Mouse (Mus musculus) adrenal gland, postnatal 36 days (tissue): ENCODE results near the gene Ctnnbip1. TPM values are rescaled to one million over a fixed set of nuclear protein-coding genes. Genes with fewer than 3 reads are reported as not detected.

ENCODE experiments used
- DNase-seq, 2 experiments: peaks; one replicate each; pipeline ENCODE4 v3.0.0; 2021; ENCODE audit warnings: mixed read lengths in 1 of 2
- long read RNA-seq, 2 experiments: library from polyadenylated mRNA; stranded (forward); transcript quantifications; one replicate each; pipeline ENCODE4 v2.0.0; 2021; ENCODE audit warnings: borderline sequencing depth in 2 of 2
- total RNA-seq, 2 experiments: library from RNA; stranded (reverse); gene quantifications; 2 replicates each; pipeline ENCODE4 v1.2.3; 2021

Gene Ctnnbip1
- total RNA-seq: 10 to 100 TPM; 21.0 to 39.0 TPM
- long read RNA-seq, experiment 1, transcript Ctnnbip1-201 (5 exons, 2,674 nt): major isoform, 49 of 55 reads
- long read RNA-seq, experiment 1, partial matches to known transcripts: 0 of 55 reads
- long read RNA-seq, experiment 1, other reads (novel, unspliced or antisense): 6 of 55 reads
- long read RNA-seq, experiment 2, transcript Ctnnbip1-201 (5 exons, 2,674 nt): major isoform, 12 of 13 reads
- long read RNA-seq, experiment 2, partial matches to known transcripts: 0 of 13 reads
- long read RNA-seq, experiment 2, other reads (novel, unspliced or antisense): 1 of 13 reads

- peak; percentile 98 to 99 for DNase-seq
Observed at GRCm38 (mm10) chr4:149517868-149518340, at the start of gene Ctnnbip1. Ctnnbip1 (plus strand) TSS chr4:149518236.

DNA sequence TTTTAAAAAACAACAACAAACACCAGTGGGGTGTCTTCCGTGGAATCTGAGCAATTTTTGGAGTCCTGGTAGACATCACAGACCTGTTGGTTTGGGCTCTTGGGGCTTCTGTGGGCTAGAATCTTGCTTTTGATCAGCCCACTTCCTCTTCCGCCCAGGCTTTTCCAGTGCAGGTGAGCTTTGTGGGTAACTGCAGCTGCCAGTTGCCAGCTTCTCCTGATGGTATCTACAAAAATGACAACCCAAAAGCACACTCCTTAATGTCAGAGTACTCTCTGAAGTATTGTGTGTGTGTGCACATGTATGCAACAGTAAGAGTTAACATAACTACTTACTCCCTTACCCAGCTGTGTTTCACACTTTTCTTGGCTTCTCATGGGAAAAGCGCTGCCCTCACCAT, 48.5 kb upstream of the Ctnnbip1 start:
- DNase-seq: no peak

- no peak for DNase-seq
Observed at GRCm38 (mm10) chr4:149475096-149475495, 42.9 kb upstream of the Ctnnbip1 start.

DNA sequence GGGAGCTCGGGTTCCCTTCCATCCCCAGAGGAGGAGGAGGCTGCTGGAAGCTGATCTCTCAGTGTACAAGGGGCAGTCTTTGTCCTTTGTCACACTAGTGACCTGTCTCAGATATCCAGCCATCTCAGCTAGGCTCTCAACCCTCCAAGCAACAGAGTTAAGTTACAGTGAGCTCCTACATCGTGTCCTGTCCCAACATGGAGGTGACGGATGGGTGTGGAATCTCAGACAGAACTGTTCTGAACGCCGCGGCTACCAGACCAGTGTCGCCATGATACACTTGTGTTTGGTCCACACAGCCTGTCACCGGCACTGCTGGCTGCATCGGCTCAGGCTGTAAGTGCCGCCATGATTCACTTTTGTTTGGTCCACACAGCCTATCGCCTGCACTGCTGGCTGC, 41.0 kb upstream of the Ctnnbip1 start, which contains the start of gene Tmem274:
Gene Tmem274 (plus strand): TSS at position 301 of the 400 bp plus-strand sequence.
- no peak for DNase-seq

DNA sequence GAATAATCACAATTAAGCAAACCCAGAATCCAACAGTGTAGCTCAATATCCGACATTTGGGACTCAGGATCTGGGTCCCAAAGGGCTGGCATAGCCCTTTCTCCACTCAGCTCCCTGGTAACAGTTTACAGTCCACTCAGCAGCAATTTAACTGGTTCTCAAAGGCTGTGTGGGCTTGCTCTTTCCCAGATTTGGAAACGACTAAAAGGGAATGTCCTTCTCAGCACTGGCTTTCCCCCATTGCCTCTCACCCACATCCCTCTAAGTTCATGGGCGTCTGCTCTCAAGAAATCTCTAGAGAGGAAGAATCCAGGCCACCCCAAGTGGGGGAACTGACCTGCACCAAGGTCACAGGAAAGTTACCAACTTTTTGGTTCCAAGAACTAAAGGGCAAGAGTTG, 33.5 kb upstream of the Ctnnbip1 start:
- DNase-seq: peak; percentile 22 to 53

- peak; percentile 96 for DNase-seq
Observed at GRCm38 (mm10) chr4:149485053-149485824, 32.8 kb upstream of the Ctnnbip1 start, which contains the start of the genes Nmnat1 and Lzic. Nmnat1 (minus strand) TSS chr4:149485202. Lzic (plus strand) TSS chr4:149485229.

DNA sequence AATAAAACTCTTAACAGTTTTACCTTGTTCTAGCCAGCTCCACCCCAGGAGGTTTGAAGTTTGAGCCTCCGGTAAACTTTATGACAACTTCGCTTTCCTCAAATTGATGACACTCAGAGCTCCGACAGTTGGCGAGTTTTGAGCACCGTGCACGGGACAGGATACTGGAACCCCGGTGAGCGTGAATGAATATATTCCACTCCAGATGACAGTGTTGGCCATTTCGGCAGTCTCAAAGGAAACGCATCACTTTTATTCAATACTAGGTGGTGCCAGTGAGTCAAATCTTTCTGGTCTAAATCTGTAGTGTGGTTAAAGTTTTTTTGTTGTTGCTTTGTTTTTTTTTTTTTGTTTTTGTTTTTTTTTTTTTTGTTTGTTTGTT, 32.2 kb upstream of the Ctnnbip1 start:
- peak in 1 of 2 experiments; percentile 28 for DNase-seq

DNA sequence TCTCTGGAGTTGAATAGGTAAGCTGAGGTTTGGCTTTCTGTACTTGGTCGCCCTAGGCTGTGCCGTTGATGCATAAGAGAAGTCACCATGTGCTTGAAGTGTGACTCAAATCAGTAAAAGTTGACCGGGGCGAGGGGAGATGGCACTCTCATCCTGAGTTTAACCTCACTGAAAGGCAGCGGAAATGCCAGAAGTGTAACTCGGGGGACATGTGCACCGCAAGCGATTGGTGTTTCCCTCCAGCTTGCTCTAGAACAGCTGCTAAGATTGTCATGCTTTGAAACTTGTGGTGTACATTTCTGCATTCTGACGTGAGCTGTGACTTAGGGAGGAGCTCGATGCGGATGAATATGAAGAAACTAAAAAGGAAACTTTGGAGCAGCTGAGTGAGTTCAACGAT, 30.3 kb upstream of the Ctnnbip1 start:
- no peak for DNase-seq

GRCm38 (mm10) chr4:149489415-149490240, 28.4 kb upstream of the Ctnnbip1 start:
- DNase-seq: no peak

DNA sequence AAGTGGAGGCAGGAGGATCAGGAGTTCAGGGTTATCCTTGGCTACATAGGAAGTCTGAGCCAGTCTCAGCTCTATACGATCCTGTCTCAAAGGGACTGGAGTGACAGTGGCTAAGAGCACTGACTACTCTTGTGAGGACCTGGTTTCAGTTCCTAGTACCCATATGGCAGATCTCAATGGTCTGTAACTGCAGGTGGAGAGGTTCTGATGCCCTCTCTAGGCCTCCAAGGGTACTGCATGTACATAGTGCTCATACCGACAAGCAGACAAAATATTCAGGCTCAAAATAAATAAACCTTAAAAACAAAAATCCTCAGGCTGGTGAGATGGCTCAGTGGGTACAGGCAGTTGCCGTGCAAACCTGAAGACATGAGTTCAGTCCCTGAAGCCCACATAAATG, 26.9 kb upstream of the Ctnnbip1 start:
- DNase-seq: no peak

DNA sequence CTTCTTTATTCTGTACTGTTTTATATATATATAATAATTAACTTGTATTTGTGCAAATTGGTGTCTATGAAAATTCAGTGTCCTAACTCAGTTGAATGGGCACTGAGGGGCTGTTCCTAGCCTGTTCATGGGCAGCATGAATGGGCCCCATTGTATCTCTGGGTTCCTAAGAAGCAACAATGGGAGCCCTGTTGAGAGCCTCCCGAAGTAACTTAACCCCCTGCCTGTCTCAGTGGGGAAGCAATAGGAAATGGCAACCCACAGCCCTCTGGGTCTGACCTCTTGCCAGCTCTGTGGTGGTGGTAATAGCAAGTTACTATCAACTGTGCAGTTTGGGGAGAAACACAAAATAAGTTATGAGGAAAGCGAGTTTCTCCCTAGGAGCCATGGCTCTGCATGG, 21.4 kb upstream of the Ctnnbip1 start:
- DNase-seq: no peak

- DNase-seq: no peak
Observed at GRCm38 (mm10) chr4:149498901-149499300, 19.1 kb upstream of the Ctnnbip1 start.

DNA sequence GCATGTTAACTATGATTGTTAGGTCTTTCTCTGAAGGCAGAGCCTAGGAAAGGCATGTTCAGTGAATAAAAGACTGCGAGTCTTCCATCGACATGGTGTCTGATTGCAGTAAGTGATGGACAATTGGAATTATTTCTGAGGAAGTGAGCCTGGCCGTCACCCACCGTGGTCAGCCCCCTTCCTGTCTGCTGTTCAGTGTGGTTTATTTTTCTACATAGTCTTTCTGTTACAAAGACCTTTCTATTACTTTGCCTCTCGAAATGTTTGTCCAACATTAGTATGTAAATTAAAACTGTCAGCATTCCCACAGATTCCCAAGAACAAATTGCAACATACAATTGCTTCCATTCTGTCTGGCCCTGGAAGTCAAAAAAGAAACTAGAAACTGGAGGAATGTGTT, 18.2 kb upstream of the Ctnnbip1 start:
- DNase-seq: no peak

GRCm38 (mm10) chr4:149504363-149504762, 13.7 kb upstream of the Ctnnbip1 start:
- DNase-seq: no peak

- no peak for DNase-seq
Observed at GRCm38 (mm10) chr4:149504858-149505257, 13.2 kb upstream of the Ctnnbip1 start.

GRCm38 (mm10) chr4:149505261-149505967, 12.6 kb upstream of the Ctnnbip1 start:
- no peak for DNase-seq

GRCm38 (mm10) chr4:149506904-149507303, 11.1 kb upstream of the Ctnnbip1 start:
- no peak for DNase-seq

- DNase-seq: no peak
Observed at GRCm38 (mm10) chr4:149511221-149511646, 6.8 kb upstream of the Ctnnbip1 start.

DNA sequence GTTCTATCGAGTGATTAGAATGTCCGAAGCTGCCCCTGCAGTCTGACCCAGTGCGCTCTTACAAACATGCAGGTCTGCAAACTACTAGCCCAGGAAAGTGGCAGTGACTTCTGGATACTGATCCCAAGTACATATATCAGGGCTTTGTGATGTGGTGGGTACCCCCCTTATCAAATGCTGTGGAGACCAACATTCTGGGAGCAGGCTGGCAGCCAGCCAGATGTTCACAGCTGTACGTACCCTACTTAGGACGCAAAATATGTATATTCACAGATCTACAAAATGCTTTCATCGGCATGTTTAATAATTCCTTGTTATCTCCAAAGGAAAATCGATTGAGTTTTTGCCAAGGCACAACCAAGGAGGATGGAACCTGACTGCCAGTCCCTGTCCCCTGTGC, 6.0 kb upstream of the Ctnnbip1 start:
- no peak for DNase-seq

DNA sequence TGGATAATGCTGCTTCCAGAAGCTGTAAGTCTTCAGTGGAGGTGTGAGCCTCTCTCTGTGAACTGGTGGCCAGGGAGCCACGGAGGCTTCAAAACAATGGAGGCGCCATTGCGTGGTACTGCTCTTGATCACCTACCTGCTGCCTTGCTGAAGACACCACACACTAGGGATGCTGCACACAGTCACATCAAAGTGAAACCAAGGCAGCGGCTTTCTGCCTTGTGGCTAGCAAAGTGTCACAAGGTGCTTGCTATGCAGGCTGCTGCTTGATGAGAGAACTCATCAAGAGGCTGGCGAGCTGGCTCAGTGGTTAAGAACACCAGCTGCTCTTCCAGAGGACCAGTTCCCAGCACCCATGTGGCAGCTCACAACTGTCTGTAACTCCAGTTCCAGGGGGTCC, 2.3 kb upstream of the Ctnnbip1 start:
- no peak for DNase-seq

DNA sequence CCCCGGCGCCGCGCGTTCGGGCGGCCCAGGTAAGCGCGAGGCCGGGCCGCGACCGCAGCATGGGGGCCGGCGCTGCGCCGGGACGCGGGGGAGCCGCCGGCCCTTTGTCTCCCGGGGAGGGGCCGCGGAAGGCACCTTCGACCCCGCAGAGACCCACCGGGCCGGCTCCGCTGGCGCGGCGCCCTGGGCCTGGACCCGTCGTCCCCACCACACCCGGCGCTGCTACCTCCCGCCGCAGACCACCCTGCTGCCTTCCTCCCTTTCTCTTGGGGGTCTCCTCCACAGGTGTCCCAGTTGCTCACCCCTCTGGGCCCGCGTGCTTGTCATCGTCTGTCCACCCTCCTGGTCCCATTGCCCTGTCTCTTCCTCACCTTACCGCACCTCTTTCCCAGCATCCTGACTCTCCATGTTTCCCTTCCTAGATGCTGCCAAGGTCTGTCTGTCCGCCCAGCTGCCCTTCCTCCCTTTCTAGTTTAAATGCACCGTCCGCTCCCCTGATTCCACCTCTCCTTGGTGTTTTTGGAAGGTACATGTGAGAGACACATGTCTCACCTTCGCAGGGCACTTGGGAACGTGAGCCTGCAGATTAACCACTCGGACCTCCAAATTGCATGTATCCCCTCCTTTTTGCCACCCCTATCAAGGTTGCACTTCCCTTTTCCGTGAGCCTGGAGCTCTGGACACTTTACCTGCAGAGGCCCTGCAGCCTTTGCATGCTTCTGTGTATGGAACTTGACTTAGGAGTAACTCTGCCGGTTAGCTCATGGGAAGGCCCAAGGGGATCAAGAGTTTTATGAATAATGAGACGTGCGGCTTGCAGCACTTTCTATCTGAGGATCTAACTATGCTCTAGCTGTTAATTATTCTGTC, 550 bp downstream of the Ctnnbip1 start:
- no peak for DNase-seq
